Mouse (Mus musculus) heart, embryonic 13.5 days (tissue): ENCODE results near the gene Zfp365. TPM values are rescaled to one million over a fixed set of nuclear protein-coding genes. Genes with fewer than 3 reads are reported as not detected.
A peak's percentile ranks its signal among the peaks of the same experiment; 100 is the strongest.

Experiments
- ATAC-seq: fragments of 200-750 bp; cut with Nextera tagmentation; 2 replicates; pipeline ENCODE4 v1.8.0; 2017; ENCODE audit warnings: moderate TSS enrichment; ENCODE audit not compliant: insufficient number of reproducible peaks, low FRiP score, low TSS enrichment; ENCODE audit errors: extremely low read depth
- H3K27ac ChIP-seq: fragments of 300-500 bp; sonication (generic); replicated peaks from 2 replicates; pipeline ENCODE4 v1.5.1; 2015; ENCODE audit warnings: moderate library complexity, mild to moderate bottlenecking, inconsistent platforms
- H3K27me3 ChIP-seq: fragments of 300-500 bp; sonication (generic); replicated peaks from 2 replicates; pipeline ENCODE4 v1.6.1; 2015; ENCODE audit warnings: mild to moderate bottlenecking, inconsistent platforms
- H3K36me3 ChIP-seq: fragments of 300-500 bp; sonication (generic); 2 replicates; pipeline ENCODE4 v1.6.1; 2015; ENCODE audit warnings: mild to moderate bottlenecking, inconsistent platforms
- H3K4me1 ChIP-seq: fragments of 300-500 bp; sonication (generic); 2 replicates; pipeline ENCODE4 v1.6.1; 2015; ENCODE audit warnings: inconsistent platforms
- H3K4me2 ChIP-seq: fragments of 300-500 bp; sonication (generic); 2 replicates; pipeline ENCODE4 v1.6.1; 2015; ENCODE audit warnings: inconsistent platforms, mild to moderate bottlenecking, moderate library complexity
- H3K4me3 ChIP-seq: fragments of 300-500 bp; sonication (generic); 2 replicates; pipeline ENCODE4 v1.5.1; 2015; ENCODE audit warnings: moderate library complexity, mild to moderate bottlenecking, inconsistent platforms
- H3K9ac ChIP-seq: fragments of 300-500 bp; sonication (generic); 2 replicates; pipeline ENCODE4 v1.6.1; 2015; ENCODE audit warnings: inconsistent platforms, mild to moderate bottlenecking, moderate library complexity
- H3K9me3 ChIP-seq: fragments of 300-500 bp; sonication (generic); 2 replicates; pipeline ENCODE4 v1.6.1; 2016; ENCODE audit warnings: inconsistent platforms
- WGBS: fragments of 180-500 bp; shearing (Covaris S2); methylation state at CpG from one replicate; pipeline ENCODE4 v1.1.7; 2015; ENCODE audit warnings: mixed read lengths; 5-methylcytosine and 5-hydroxymethylcytosine counted together
- polyA plus RNA-seq: library from polyadenylated mRNA; unstranded; fragments of >200 nt; fragmentation: Nextera tagmentation; extraction: Ambion mirVana; gene quantifications from 2 replicates; pipeline ENCODE4 v1.2.1, GENCODE M21; 2015

Gene Zfp365
- polyA plus RNA-seq, 1 experiment from 2014 or later, result 0.90 TPM

- ATAC-seq, result no peak
- Histone ChIP-seq H3K4me3 (no peak overlapping the region), H3K4me1 (no peaks in the 10 kb centered on the region), H3K27ac (no peak overlapping the region), H3K27me3 (no peaks in the 10 kb centered on the region), H3K9ac (no peak overlapping the region), H3K4me2 (no peak overlapping the region), H3K36me3 (no peaks in the 10 kb centered on the region), H3K9me3 (no peaks in the 10 kb centered on the region)
- 82% methylated on average over 6 of the region's 6 CpGs for WGBS
Observed at GRCm38 (mm10) chr10:67865841-67866240, 46.6 kb downstream of the Zfp365 start.

GRCm38 (mm10) chr10:67865063-67865462 lies 47.4 kb downstream of the Zfp365 start:
- Histone ChIP-seq H3K27me3 (no peaks in the 10 kb centered on the region), H3K27ac (no peak overlapping the region), H3K9ac (no peak overlapping the region), H3K9me3 (no peaks in the 10 kb centered on the region), H3K4me2 (no peak overlapping the region), H3K4me3 (no peak overlapping the region), H3K4me1 (no peaks in the 10 kb centered on the region), H3K36me3 (no peaks in the 10 kb centered on the region)
- ATAC-seq, result no peak
- 44% methylated on average over 3 of the region's 3 CpGs for WGBS

- H3K4me2 ChIP-seq, result peak overlapping the region; percentile 47
- 14% methylated on average over 7 of the region's 7 CpGs for WGBS
Observed at GRCm38 (mm10) chr10:67862331-67862730, 50.1 kb downstream of the Zfp365 start.

GRCm38 (mm10) chr10:67858878-67859277 lies 53.6 kb downstream of the Zfp365 start:
- no peaks in the 10 kb centered on the region for H3K36me3 ChIP-seq
- H3K9ac ChIP-seq, result no peak overlapping the region
- 15% methylated on average over 8 of the region's 8 CpGs for WGBS
- H3K4me1 ChIP-seq, result peaks cover 9% of the 10 kb centered on the region
- no peak overlapping the region for H3K4me3 ChIP-seq
- H3K27ac ChIP-seq, result no peak overlapping the region
- no peak overlapping the region for H3K4me2 ChIP-seq
- ATAC-seq, result no peak
- no peaks in the 10 kb centered on the region for H3K9me3 ChIP-seq
- H3K27me3 ChIP-seq, result no peaks in the 10 kb centered on the region

More at GRCm38 (mm10) chr10:67862331-67862730, 50.1 kb downstream of the Zfp365 start:
- Histone ChIP-seq H3K4me1 (no peaks in the 10 kb centered on the region), H3K9me3 (no peaks in the 10 kb centered on the region), H3K4me3 (no peak overlapping the region), H3K27ac (no peak overlapping the region), H3K36me3 (no peaks in the 10 kb centered on the region), H3K27me3 (no peaks in the 10 kb centered on the region), H3K9ac (no peak overlapping the region)
- ATAC-seq, result no peak

GRCm38 (mm10) chr10:67857561-67857906 lies 54.9 kb downstream of the Zfp365 start:
- peaks cover 9% of the 10 kb centered on the region for H3K4me1 ChIP-seq
- H3K27ac ChIP-seq, result no peak overlapping the region
- no peak for ATAC-seq
- 70% methylated on average over 4 of the region's 4 CpGs for WGBS
- no peak overlapping the region for H3K4me3 ChIP-seq
- H3K4me2 ChIP-seq, result no peak overlapping the region
- no peaks in the 10 kb centered on the region for H3K9me3 ChIP-seq
- H3K36me3 ChIP-seq, result no peaks in the 10 kb centered on the region
- no peaks in the 10 kb centered on the region for H3K27me3 ChIP-seq
- no peak overlapping the region for H3K9ac ChIP-seq

GRCm38 (mm10) chr10:67856791-67857560 lies 55.5 kb downstream of the Zfp365 start:
- Histone ChIP-seq H3K4me3 (no peak overlapping the region), H3K4me2 (no peak overlapping the region), H3K4me1 (peaks cover 9% of the 10 kb centered on the region), H3K27me3 (no peaks in the 10 kb centered on the region), H3K36me3 (no peaks in the 10 kb centered on the region), H3K9ac (no peak overlapping the region), H3K27ac (no peak overlapping the region), H3K9me3 (no peaks in the 10 kb centered on the region)
- 81% methylated on average over 14 of the region's 14 CpGs for WGBS
- no peak for ATAC-seq

- ATAC-seq, result no peak
- no peaks in the 10 kb centered on the region for H3K9me3 ChIP-seq
- H3K4me1 ChIP-seq, result peaks cover 9% of the 10 kb centered on the region
- no peak overlapping the region for H3K4me2 ChIP-seq
- no peak overlapping the region for H3K27ac ChIP-seq
- no peaks in the 10 kb centered on the region for H3K27me3 ChIP-seq
- H3K36me3 ChIP-seq, result no peaks in the 10 kb centered on the region
- no peak overlapping the region for H3K9ac ChIP-seq
- 48% methylated on average over 5 of the region's 5 CpGs for WGBS
- H3K4me3 ChIP-seq, result no peak overlapping the region
Observed at GRCm38 (mm10) chr10:67855760-67856159, 56.7 kb downstream of the Zfp365 start.

- H3K4me1 ChIP-seq, result peaks cover 9% of the 10 kb centered on the region
- ATAC-seq, result no peak
Observed at GRCm38 (mm10) chr10:67852411-67852810, 60.1 kb downstream of the Zfp365 start.

GRCm38 (mm10) chr10:67851079-67851478 lies 61.4 kb downstream of the Zfp365 start:
- Histone ChIP-seq H3K36me3 (no peaks in the 10 kb centered on the region), H3K27me3 (no peaks in the 10 kb centered on the region), H3K4me1 (peaks cover 7% of the 10 kb centered on the region), H3K4me2 (no peak overlapping the region), H3K9ac (no peak overlapping the region), H3K4me3 (no peak overlapping the region), H3K27ac (no peak overlapping the region), H3K9me3 (no peaks in the 10 kb centered on the region)
- 73% methylated on average over 6 of the region's 6 CpGs for WGBS
- ATAC-seq, result no peak

More at GRCm38 (mm10) chr10:67852411-67852810, 60.1 kb downstream of the Zfp365 start:
- no peak overlapping the region for H3K4me3 ChIP-seq
- H3K27me3 ChIP-seq, result no peaks in the 10 kb centered on the region
- H3K36me3 ChIP-seq, result no peaks in the 10 kb centered on the region
- no peak overlapping the region for H3K9ac ChIP-seq
- no peaks in the 10 kb centered on the region for H3K9me3 ChIP-seq
- no peak overlapping the region for H3K27ac ChIP-seq
- no peak overlapping the region for H3K4me2 ChIP-seq
- 54% methylated on average over 6 of the region's 6 CpGs for WGBS

- Histone ChIP-seq H3K27me3 (no peaks in the 10 kb centered on the region), H3K27ac (no peak overlapping the region), H3K4me1 (no peaks in the 10 kb centered on the region), H3K36me3 (no peaks in the 10 kb centered on the region), H3K9ac (no peak overlapping the region), H3K4me3 (no peak overlapping the region), H3K9me3 (no peaks in the 10 kb centered on the region), H3K4me2 (no peak overlapping the region)
- ATAC-seq, result no peak
- 70% methylated on average over 14 of the region's 14 CpGs for WGBS
Observed at GRCm38 (mm10) chr10:67846016-67846650, 66.3 kb downstream of the Zfp365 start.

- Histone ChIP-seq H3K27me3 (no peaks in the 10 kb centered on the region), H3K36me3 (no peaks in the 10 kb centered on the region), H3K9ac (no peak overlapping the region), H3K4me2 (no peak overlapping the region), H3K4me3 (no peak overlapping the region), H3K9me3 (no peaks in the 10 kb centered on the region), H3K4me1 (no peaks in the 10 kb centered on the region), H3K27ac (no peak overlapping the region)
- no peak for ATAC-seq
- 76% methylated on average over 10 of the region's 10 CpGs for WGBS
Observed at GRCm38 (mm10) chr10:67841596-67841995, 70.9 kb downstream of the Zfp365 start.

- ATAC-seq, result no peak
- H3K4me1 ChIP-seq, result no peaks in the 10 kb centered on the region
- H3K4me2 ChIP-seq, result no peak overlapping the region
- no peaks in the 10 kb centered on the region for H3K27me3 ChIP-seq
- no peaks in the 10 kb centered on the region for H3K9me3 ChIP-seq
- no peak overlapping the region for H3K9ac ChIP-seq
- no peak overlapping the region for H3K4me3 ChIP-seq
- no peaks in the 10 kb centered on the region for H3K36me3 ChIP-seq
- H3K27ac ChIP-seq, result no peak overlapping the region
- WGBS, result 82% methylated on average over 4 of the region's 4 CpGs
Observed at GRCm38 (mm10) chr10:67840735-67841134, 71.7 kb downstream of the Zfp365 start.
